Mouse (Mus musculus): ENCODE data around the gene Sox5. TPM values are rescaled to one million over a fixed set of nuclear protein-coding genes. Genes with fewer than 3 reads are reported as not detected.

Gene Sox5
- polyA plus RNA-seq, 1 experiment from 2014 or later: 25.8 TPM

DNA sequence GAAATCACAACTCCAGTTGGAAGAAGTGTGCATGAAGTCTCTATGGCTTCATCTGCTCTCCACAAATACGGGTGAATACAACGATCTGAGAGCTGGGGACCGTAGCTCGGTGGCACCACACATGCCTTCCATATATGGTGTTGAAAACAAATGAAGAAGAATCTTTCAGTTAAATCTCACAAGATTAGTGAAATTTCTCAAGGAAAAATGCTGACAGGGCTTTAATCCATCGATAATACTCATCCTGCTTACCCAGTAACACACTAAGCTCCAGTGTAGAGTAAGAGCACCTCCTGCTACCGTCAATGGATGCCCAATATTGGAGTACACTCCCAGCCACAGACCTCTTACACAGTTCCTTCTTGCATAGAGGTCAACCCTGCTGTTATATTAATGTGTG, 678.2 kb downstream of the Sox5 start:
- no peak overlapping the region for H3K4me2 ChIP-seq (ENCODE audit: low read depth, low read length)
- WGBS: 90% methylated on average over 6 of the region's 6 CpGs
- no peak for ATAC-seq (ENCODE audit: insufficient read depth, low FRiP score)

DNA sequence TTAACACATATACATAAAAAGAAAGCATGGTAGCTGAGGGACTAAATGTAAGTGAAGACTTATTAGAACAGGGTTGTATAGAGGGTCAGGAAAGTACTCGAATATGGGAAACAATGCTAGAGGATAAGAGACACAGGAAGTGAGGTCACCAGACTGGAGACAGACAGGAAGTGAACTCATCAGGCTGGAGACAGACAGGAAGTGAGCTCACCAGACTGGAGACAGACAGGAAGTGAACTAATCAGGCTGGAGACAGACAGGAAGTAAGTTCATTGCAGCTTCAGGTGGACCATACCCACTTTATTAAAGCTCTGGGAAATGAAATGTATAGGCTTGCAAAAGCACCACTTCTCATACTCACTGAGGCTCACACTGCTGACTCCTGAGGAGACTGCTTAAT, 680.9 kb downstream of the Sox5 start:
- H3K4me1 ChIP-seq (ENCODE audit: control insufficient read depth, insufficient read depth, low read length): 0 out of 2 replicates have a peak, but pooled peaks cover 3% of the 10 kb centered on the region
- H3K27ac ChIP-seq (ENCODE audit: low read length): no peak overlapping the region
- ATAC-seq (ENCODE audit: insufficient read depth, low FRiP score): no peak
- no peak overlapping the region for H3K4me3 ChIP-seq (replicated peaks; ENCODE audit: low read length)
- no peaks in the 10 kb centered on the region for H3K36me3 ChIP-seq (ENCODE audit: control insufficient read depth, insufficient read depth, low read length)
- no peak overlapping the region for H3K4me2 ChIP-seq (ENCODE audit: low read depth, low read length)
- WGBS: 92% methylated on average over 1 of the region's 1 CpGs
- H3K9me3 ChIP-seq (replicated peaks; ENCODE audit: control insufficient read depth, low read length): 0 out of 2 replicates have a peak, but pooled peaks cover 4% of the 10 kb centered on the region
- no peaks in the 10 kb centered on the region for H3K27me3 ChIP-seq (ENCODE audit: control insufficient read depth, insufficient read depth, low read length)
- H3K9ac ChIP-seq (ENCODE audit: low read length): no peak overlapping the region

More for the DNA sequence above, 678.2 kb downstream of the Sox5 start:
- Histone ChIP-seq H3K4me1 (ENCODE audit: control insufficient read depth, insufficient read depth, low read length) (no peaks in the 10 kb centered on the region), H3K27ac (ENCODE audit: low read length) (no peak overlapping the region), H3K4me3 (replicated peaks; ENCODE audit: low read length) (no peak overlapping the region), H3K9ac (ENCODE audit: low read length) (no peak overlapping the region), H3K36me3 (ENCODE audit: control insufficient read depth, insufficient read depth, low read length) (no peaks in the 10 kb centered on the region), H3K9me3 (replicated peaks; ENCODE audit: control insufficient read depth, low read length) (0 out of 2 replicates have a peak, but pooled peaks cover 4% of the 10 kb centered on the region), H3K27me3 (ENCODE audit: control insufficient read depth, insufficient read depth, low read length) (no peaks in the 10 kb centered on the region)

DNA sequence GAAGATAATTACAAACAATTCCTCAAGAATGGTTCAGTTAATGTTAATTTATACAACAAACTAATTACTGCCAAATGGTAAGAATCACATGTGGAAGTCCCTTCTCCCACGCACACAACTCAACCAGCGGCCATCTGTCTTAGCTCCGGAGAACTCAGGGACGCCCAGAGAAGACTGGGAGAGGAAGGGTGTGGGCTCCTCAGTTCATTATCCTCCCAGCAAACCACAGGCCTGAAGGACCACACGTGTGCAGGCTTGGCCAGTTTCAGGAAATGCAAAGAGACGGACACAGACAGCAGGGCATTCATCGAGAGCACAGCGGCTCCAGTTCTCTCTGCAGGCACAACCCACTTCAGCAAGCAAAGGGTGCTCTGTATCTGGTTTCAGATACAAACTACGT, 683.7 kb downstream of the Sox5 start:
- Histone ChIP-seq H3K9me3 (replicated peaks; ENCODE audit: control insufficient read depth, low read length) (0 out of 2 replicates have a peak, but pooled peaks cover 4% of the 10 kb centered on the region), H3K9ac (ENCODE audit: low read length) (no peak overlapping the region), H3K27me3 (ENCODE audit: control insufficient read depth, insufficient read depth, low read length) (no peaks in the 10 kb centered on the region), H3K4me3 (replicated peaks; ENCODE audit: low read length) (no peak overlapping the region), H3K4me2 (ENCODE audit: low read depth, low read length) (0 out of 2 replicates have a peak overlapping the region, but pooled peaks have one; percentile 3), H3K27ac (ENCODE audit: low read length) (no peak overlapping the region), H3K36me3 (ENCODE audit: control insufficient read depth, insufficient read depth, low read length) (no peaks in the 10 kb centered on the region), H3K4me1 (ENCODE audit: control insufficient read depth, insufficient read depth, low read length) (0 out of 2 replicates have a peak, but pooled peaks cover 3% of the 10 kb centered on the region)
- 0 out of 2 replicates have a peak, but pooled peaks have one; percentile 33 for ATAC-seq (ENCODE audit: insufficient read depth, low FRiP score)
- WGBS: 39% methylated on average over 9 of the region's 9 CpGs

DNA sequence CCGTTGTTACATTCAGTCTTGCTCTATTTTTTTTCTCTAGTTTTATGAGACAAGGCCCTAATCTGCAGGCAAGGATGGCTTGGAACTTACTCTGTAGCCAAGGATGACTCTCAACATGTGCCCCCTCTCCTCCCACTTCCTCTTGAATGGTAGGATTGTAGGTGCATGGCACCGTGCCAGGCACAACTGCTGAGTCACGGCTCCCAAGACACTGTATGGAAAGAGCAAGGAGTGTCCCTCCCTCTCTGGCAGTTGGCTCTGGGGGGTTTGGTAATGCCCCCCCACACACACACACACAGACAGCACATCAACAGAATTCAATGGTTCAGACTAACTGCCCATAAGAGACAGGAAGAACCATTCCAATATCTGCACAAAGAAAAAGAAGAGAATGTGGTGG, 693.5 kb downstream of the Sox5 start:
- H3K9me3 ChIP-seq (replicated peaks; ENCODE audit: control insufficient read depth, low read length): no peaks in the 10 kb centered on the region
- no peak overlapping the region for H3K4me3 ChIP-seq (replicated peaks; ENCODE audit: low read length)
- no peaks in the 10 kb centered on the region for H3K36me3 ChIP-seq (ENCODE audit: control insufficient read depth, insufficient read depth, low read length)
- ATAC-seq (ENCODE audit: insufficient read depth, low FRiP score): no peak
- no peaks in the 10 kb centered on the region for H3K4me1 ChIP-seq (ENCODE audit: control insufficient read depth, insufficient read depth, low read length)
- 62% methylated on average over 3 of the region's 3 CpGs for WGBS
- H3K27ac ChIP-seq (ENCODE audit: low read length): no peak overlapping the region
- H3K9ac ChIP-seq (ENCODE audit: low read length): no peak overlapping the region
- no peaks in the 10 kb centered on the region for H3K27me3 ChIP-seq (ENCODE audit: control insufficient read depth, insufficient read depth, low read length)
- no peak overlapping the region for H3K4me2 ChIP-seq (ENCODE audit: low read depth, low read length)

DNA sequence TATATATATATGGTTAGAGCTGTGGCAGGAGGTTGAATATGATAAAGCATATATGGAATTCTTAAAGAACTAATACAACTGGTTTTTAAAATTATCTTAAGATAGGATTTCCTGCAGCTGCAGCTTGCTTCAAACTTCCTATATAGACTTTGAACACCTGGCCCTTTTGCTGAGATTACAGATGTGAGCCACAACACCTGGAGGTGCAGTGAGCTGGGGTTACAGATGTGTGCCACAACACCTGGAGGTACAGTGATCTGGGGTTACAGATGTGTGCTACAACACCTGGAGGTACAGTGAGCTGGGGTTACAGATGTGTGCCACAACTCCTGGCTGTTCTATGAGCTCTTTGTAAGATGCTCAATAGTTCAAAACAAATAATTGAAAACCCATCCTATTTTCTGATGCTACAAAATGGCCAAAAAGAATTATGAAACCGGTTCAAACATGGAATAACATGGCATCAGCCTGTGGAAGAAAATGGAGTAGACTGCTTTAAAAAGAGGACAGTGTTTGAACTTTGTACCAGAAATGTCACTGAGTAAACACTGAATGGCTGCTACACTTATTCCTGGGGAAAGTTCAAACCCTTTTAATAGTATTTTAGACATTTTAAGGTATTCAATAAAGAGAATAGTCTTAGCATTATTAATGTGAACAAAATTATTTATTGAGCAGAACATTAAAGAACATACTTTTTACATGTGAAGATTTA, 695.5 kb downstream of the Sox5 start:
- Histone ChIP-seq H3K36me3 (ENCODE audit: control insufficient read depth, insufficient read depth, low read length) (no peaks in the 10 kb centered on the region), H3K4me3 (replicated peaks; ENCODE audit: low read length) (no peak overlapping the region), H3K27ac (ENCODE audit: low read length) (no peak overlapping the region), H3K4me2 (ENCODE audit: low read depth, low read length) (no peak overlapping the region), H3K4me1 (ENCODE audit: control insufficient read depth, insufficient read depth, low read length) (no peaks in the 10 kb centered on the region), H3K9me3 (replicated peaks; ENCODE audit: control insufficient read depth, low read length) (no peaks in the 10 kb centered on the region), H3K9ac (ENCODE audit: low read length) (no peak overlapping the region), H3K27me3 (ENCODE audit: control insufficient read depth, insufficient read depth, low read length) (no peaks in the 10 kb centered on the region)
- ATAC-seq (ENCODE audit: insufficient read depth, low FRiP score): no peak
- 56% methylated on average over 1 of the region's 1 CpGs for WGBS

DNA sequence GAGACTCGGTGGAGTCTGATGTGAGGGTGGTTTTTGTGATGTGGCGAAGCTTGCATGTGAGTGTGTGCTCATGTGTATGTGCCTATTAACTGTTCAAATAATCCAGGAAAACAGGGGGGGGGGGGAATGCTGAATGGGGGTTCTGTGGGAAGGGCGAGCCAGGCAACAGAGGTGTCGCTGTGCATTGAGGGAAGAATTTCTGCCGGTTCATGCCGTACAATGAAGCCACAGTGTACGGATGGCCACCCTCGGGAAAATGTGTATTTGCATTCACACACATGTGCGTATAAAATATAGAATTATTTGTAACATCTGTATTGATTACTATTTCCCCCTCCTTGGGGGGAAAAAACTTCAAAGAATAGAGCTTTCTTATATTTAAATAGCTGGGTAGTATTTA, 699.5 kb downstream of the Sox5 start:
- H3K9me3 ChIP-seq (replicated peaks; ENCODE audit: control insufficient read depth, low read length): no peaks in the 10 kb centered on the region
- H3K4me1 ChIP-seq (ENCODE audit: control insufficient read depth, insufficient read depth, low read length): no peaks in the 10 kb centered on the region
- H3K27me3 ChIP-seq (ENCODE audit: control insufficient read depth, insufficient read depth, low read length): no peaks in the 10 kb centered on the region
- no peak overlapping the region for H3K27ac ChIP-seq (ENCODE audit: low read length)
- no peak overlapping the region for H3K4me2 ChIP-seq (ENCODE audit: low read depth, low read length)
- no peak overlapping the region for H3K4me3 ChIP-seq (replicated peaks; ENCODE audit: low read length)
- H3K36me3 ChIP-seq (ENCODE audit: control insufficient read depth, insufficient read depth, low read length): no peaks in the 10 kb centered on the region
- 83% methylated on average over 9 of the region's 9 CpGs for WGBS
- ATAC-seq (ENCODE audit: insufficient read depth, low FRiP score): no peak
- H3K9ac ChIP-seq (ENCODE audit: low read length): no peak overlapping the region

DNA sequence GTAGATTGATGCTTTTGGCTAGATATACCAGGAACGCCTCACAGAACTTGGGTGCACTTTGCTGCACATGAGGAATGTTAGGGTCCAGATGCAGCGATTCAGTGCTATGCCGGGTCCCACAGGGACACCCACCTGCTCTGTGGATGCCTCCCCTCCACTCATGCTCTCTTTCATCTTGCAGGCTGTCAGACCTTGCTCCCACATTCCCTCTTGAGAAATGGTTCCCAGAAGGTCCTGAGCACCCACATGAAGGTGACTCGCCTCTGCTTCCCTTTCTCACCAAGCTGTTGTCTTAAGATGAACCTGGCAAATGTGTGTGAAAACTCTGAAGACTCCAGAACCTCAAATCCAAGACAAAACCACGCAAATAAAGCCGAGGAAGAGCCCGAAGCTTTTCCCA, 704.0 kb downstream of the Sox5 start:
- Histone ChIP-seq H3K4me2 (ENCODE audit: low read depth, low read length) (no peak overlapping the region), H3K4me3 (replicated peaks; ENCODE audit: low read length) (no peak overlapping the region), H3K27ac (ENCODE audit: low read length) (no peak overlapping the region), H3K9ac (ENCODE audit: low read length) (no peak overlapping the region), H3K9me3 (replicated peaks; ENCODE audit: control insufficient read depth, low read length) (no peaks in the 10 kb centered on the region), H3K4me1 (ENCODE audit: control insufficient read depth, insufficient read depth, low read length) (peaks cover 12% of the 10 kb centered on the region), H3K27me3 (ENCODE audit: control insufficient read depth, insufficient read depth, low read length) (no peaks in the 10 kb centered on the region), H3K36me3 (ENCODE audit: control insufficient read depth, insufficient read depth, low read length) (no peaks in the 10 kb centered on the region)
- 87% methylated on average over 7 of the region's 7 CpGs for WGBS
- no peak for ATAC-seq (ENCODE audit: insufficient read depth, low FRiP score)

DNA sequence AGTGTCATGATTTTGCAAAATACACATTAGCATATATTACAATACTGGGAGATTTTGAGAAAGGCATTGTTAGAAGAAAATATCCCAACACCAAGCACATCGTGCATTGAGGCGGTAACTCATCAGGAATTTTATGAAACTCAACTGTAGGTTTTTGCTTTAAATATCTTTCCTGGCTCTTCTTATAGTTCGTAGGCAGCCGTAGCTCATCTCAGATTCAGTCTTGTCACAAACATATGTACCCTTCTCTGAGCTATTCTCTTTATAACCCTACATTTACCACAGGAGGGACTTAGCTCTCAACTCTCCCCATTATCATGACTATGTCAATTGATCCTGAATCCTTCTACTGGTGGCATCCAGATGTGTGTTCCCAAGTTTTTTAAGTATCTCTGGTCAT, 705.4 kb downstream of the Sox5 start:
- Histone ChIP-seq H3K9ac (ENCODE audit: low read length) (no peak overlapping the region), H3K9me3 (replicated peaks; ENCODE audit: control insufficient read depth, low read length) (no peaks in the 10 kb centered on the region), H3K4me3 (replicated peaks; ENCODE audit: low read length) (no peak overlapping the region), H3K27me3 (ENCODE audit: control insufficient read depth, insufficient read depth, low read length) (no peaks in the 10 kb centered on the region), H3K36me3 (ENCODE audit: control insufficient read depth, insufficient read depth, low read length) (no peaks in the 10 kb centered on the region), H3K4me2 (ENCODE audit: low read depth, low read length) (no peak overlapping the region), H3K4me1 (ENCODE audit: control insufficient read depth, insufficient read depth, low read length) (peaks cover 12% of the 10 kb centered on the region), H3K27ac (ENCODE audit: low read length) (no peak overlapping the region)
- WGBS: 92% methylated on average over 4 of the region's 4 CpGs
- no peak for ATAC-seq (ENCODE audit: insufficient read depth, low FRiP score)

DNA sequence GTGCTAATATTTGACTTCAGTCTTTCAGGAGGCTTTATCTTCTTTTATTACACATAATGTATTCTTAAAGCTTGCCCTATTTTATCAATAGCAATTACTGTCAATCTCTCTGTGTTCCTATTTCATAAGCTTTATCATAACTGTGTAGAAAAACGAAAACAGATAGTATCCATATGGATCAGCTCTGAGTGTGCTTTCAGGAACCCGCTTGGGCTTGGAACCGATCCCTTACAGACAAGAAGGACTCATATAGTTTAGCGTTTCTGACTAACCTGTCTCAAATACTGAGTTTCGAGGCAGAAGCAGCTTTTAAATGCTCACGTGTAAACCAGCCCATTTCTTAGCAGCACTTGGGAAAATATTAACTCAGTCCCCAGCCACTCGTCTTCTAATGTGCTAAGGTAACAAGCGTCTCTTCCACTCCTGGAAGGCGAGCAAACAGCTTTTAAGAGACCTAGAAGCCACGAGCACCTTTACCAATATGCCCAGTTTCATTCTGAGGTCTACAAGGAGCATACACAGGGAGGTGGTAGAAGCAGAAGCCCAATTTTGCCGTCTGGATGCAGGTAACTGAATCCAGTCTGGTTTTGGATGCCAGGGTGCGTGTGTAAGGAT, 706.3 kb downstream of the Sox5 start:
- Histone ChIP-seq H3K4me3 (replicated peaks; ENCODE audit: low read length) (no peak overlapping the region), H3K36me3 (ENCODE audit: control insufficient read depth, insufficient read depth, low read length) (no peaks in the 10 kb centered on the region), H3K9ac (ENCODE audit: low read length) (no peak overlapping the region), H3K9me3 (replicated peaks; ENCODE audit: control insufficient read depth, low read length) (no peaks in the 10 kb centered on the region), H3K27me3 (ENCODE audit: control insufficient read depth, insufficient read depth, low read length) (no peaks in the 10 kb centered on the region), H3K27ac (ENCODE audit: low read length) (no peak overlapping the region), H3K4me1 (ENCODE audit: control insufficient read depth, insufficient read depth, low read length) (peaks cover 14% of the 10 kb centered on the region), H3K4me2 (ENCODE audit: low read depth, low read length) (0 out of 2 replicates have a peak overlapping the region, but pooled peaks have one; percentile 40)
- WGBS: 69% methylated on average over 12 of the region's 12 CpGs
- no peak for ATAC-seq (ENCODE audit: insufficient read depth, low FRiP score)

Data from stomach, embryonic 16.5 days (tissue).